Mouse (Mus musculus) C2C12 (cell line): ENCODE data around the gene Dus1l.

Experiments used
- CTCF ChIP-seq: IDR thresholded peaks from one replicate; pipeline ENCODE4 v1.5.1; 2011; ENCODE audit not compliant: control insufficient read depth, insufficient read depth, insufficient read length
- MYOD1 ChIP-seq: IDR thresholded peaks from one replicate; pipeline ENCODE4 v1.6.1; 2011; ENCODE audit warnings: low read depth; ENCODE audit not compliant: control insufficient read depth, insufficient read length

GRCm38 (mm10) chr11:120831659-120832440 is 35.6 kb upstream of the Dus1l start:
- no peak for TF ChIP-seq CTCF
- TF ChIP-seq MYOD1, result no peak
